ENCODE assay signal across 16 mouse cellular contexts in the genomic region with DNA sequence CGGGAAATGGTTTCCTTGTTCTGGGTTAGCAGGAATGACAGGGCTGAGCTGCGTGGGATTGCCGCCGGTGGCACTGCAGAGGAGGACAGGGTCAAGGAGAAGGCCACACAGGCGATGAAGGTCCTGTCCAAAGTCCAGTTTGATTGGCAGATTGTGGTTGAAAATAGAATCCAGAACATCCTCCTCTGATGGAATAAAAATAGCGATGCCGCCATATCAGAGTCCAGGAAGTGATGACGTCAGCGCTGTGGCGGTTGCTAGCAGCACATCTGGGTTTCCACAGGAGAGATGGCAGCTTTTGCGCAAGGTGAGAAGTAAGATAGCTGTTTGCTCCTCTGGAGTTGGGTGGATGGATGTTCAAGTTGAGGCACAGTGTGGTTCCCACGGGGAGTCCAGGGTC. TPM values are rescaled to one million over a fixed set of nuclear protein-coding genes. Genes with fewer than 3 reads are reported as not detected.
DNase-seq lines count a peak whose midpoint lies in the region; ATAC-seq and TF ChIP-seq lines count a peak whose summit lies in the region.
"Had no signal": no experiment of that assay in that cellular context is flagged by ENCODE, and none has a peak within 500 bp of the region (broad histone marks: within the 10 kb centered on the region; RNA-seq: fewer than 3 reads in every experiment).

No protein-coding gene starts in this region.

- H3K9ac ChIP-seq in CH12.LX (ENCODE audit: insufficient read depth, low read depth), result peak overlapping the region; percentile 24; the same call in 1 of the 2 replicates
- no peak overlapping the region for H3K9ac ChIP-seq in heart, embryonic 16.5 days (ENCODE audit: low read length)
- H3K9ac ChIP-seq in intestine, embryonic 15.5 days, result no peak overlapping the region
- H3K9ac ChIP-seq: embryonic facial prominence, embryonic 13.5 days; limb, embryonic 12.5 days; lung, embryonic 14.5 days; neural tube, embryonic 15.5 days had no signal

- WGBS in heart, embryonic 16.5 days, result 43% methylated on average over 12 of the region's 12 CpGs
- WGBS in intestine, embryonic 15.5 days, result 86% methylated on average over 12 of the region's 12 CpGs

- peak overlapping the region; percentile 52 for H3K27ac ChIP-seq in CH12.LX (ENCODE audit: insufficient read depth, low read depth)
- peak overlapping the region; percentile 20 for H3K27ac ChIP-seq in heart, embryonic 16.5 days (ENCODE audit: low read length)
- H3K27ac ChIP-seq in intestine, embryonic 15.5 days, result no peak overlapping the region
- H3K27ac ChIP-seq: embryonic facial prominence, embryonic 13.5 days; forebrain, embryonic 10.5 days; limb, embryonic 12.5 days; neural tube, embryonic 15.5 days had no signal

- H3K4me1 ChIP-seq in CH12.LX (ENCODE audit: control insufficient read depth in 1 of 2, insufficient read depth in 2 of 2), result peaks cover 71 to 98% of the 10 kb centered on the region in 2 experiments
- H3K4me1 ChIP-seq in heart, embryonic 16.5 days (ENCODE audit: control insufficient read depth, insufficient read depth, low read length), result peaks cover 15% of the 10 kb centered on the region
- H3K4me1 ChIP-seq in intestine, embryonic 15.5 days (replicated peaks), result peaks cover 4% of the 10 kb centered on the region; the same call in 1 of the 2 replicates
- H3K4me1 ChIP-seq: embryonic facial prominence, embryonic 13.5 days; forebrain, embryonic 10.5 days; neural tube, embryonic 15.5 days had no signal

- peak; percentile 54 for TF ChIP-seq EP300 in CH12.LX (IDR thresholded peaks at IDR 0.05; ENCODE audit: low read length)

- peaks cover 0 to 22% of the 10 kb centered on the region in 2 experiments for H3K36me3 ChIP-seq in CH12.LX (replicated peaks in 1 of 2; ENCODE audit: control insufficient read depth in 1 of 2, insufficient read depth in 1 of 2, low read length in 1 of 2)
- peaks cover 20% of the 10 kb centered on the region for H3K36me3 ChIP-seq in heart, embryonic 16.5 days (ENCODE audit: control insufficient read depth, insufficient read depth)
- no peaks in the 10 kb centered on the region for H3K36me3 ChIP-seq in intestine, embryonic 15.5 days

- DNase-seq in CD4-positive helper T cell, adult 2 months (ENCODE audit: low read depth, low spot score), result peak; percentile 68
- no peak for DNase-seq in CH12.LX (ENCODE audit: extremely low read depth)
- peak; percentile 60 to 78 for DNase-seq in thymus, adult 18-20 months
- no peak for DNase-seq in adrenal gland, adult 18-20 months (ENCODE audit: low spot score in 2 of 2)
- DNase-seq in urinary bladder, postnatal 14 days (ENCODE audit: low spot score), result no peak
- DNase-seq in yolk sac, embryonic 10.5 days (ENCODE audit: low spot score), result no peak
- DNase-seq: cerebellum, adult 11 months; kidney, postnatal 14 days; lung, embryonic 14.5 days had no signal

- no peaks in the 10 kb centered on the region for H3K79me2 ChIP-seq in CH12.LX (replicated peaks; ENCODE audit: control insufficient read depth, extremely low read depth, insufficient read depth, poor library complexity, severe bottlenecking)

- TF ChIP-seq RAD21 in CH12.LX (IDR thresholded peaks at IDR 0.05; ENCODE audit: low read depth, low read length), result no peak

- no peak for TF ChIP-seq POLR2A in CH12.LX (IDR thresholded peaks at IDR 0.05; ENCODE audit: low read depth, low read length)

- no peak for ATAC-seq in heart, embryonic 16.5 days (replicated peaks; ENCODE audit: extremely low read depth, insufficient read depth, low FRiP score)
- ATAC-seq in intestine, embryonic 15.5 days, result no peak

- H3K4me3 ChIP-seq in CH12.LX (replicated peaks in 1 of 3; ENCODE audit: low read depth in 2 of 3, low read length in 2 of 3, poor library complexity in 1 of 3), result peak overlapping the region in 2 of 3 experiments; percentile 7 to 43
- H3K4me3 ChIP-seq in heart, embryonic 16.5 days (ENCODE audit: low read length), result no peak overlapping the region
- no peak overlapping the region for H3K4me3 ChIP-seq in intestine, embryonic 15.5 days (replicated peaks)
- H3K4me3 ChIP-seq: embryonic facial prominence, embryonic 13.5 days; forebrain, embryonic 10.5 days; limb, embryonic 12.5 days; neural tube, embryonic 15.5 days had no signal

- H3K4me2 ChIP-seq in CH12.LX (ENCODE audit: insufficient read depth, low read depth, poor library complexity, severe bottlenecking), result peak overlapping the region; percentile 17
- peak overlapping the region; percentile 18; the same call in 1 of the 2 replicates for H3K4me2 ChIP-seq in heart, embryonic 16.5 days (ENCODE audit: low read depth, low read length)
- no peak overlapping the region for H3K4me2 ChIP-seq in intestine, embryonic 15.5 days (replicated peaks)
- H3K4me2 ChIP-seq: embryonic facial prominence, embryonic 13.5 days; limb, embryonic 12.5 days; lung, embryonic 14.5 days; neural tube, embryonic 15.5 days had no signal

- TF ChIP-seq CTCF in CH12.LX (conservative IDR thresholded peaks at IDR 0.05 in 1 of 2, IDR thresholded peaks at IDR 0.05 in 1 of 2; ENCODE audit: low read depth in 2 of 2, low read length in 2 of 2), result no peak

- no peaks in the 10 kb centered on the region for H3K27me3 ChIP-seq in CH12.LX (replicated peaks)
- no peaks in the 10 kb centered on the region for H3K27me3 ChIP-seq in heart, embryonic 16.5 days (ENCODE audit: control insufficient read depth, insufficient read depth, low read length)
- H3K27me3 ChIP-seq in intestine, embryonic 15.5 days (replicated peaks), result no peaks in the 10 kb centered on the region
- H3K27me3 ChIP-seq: embryonic facial prominence, embryonic 13.5 days; limb, embryonic 12.5 days; neural tube, embryonic 15.5 days had no signal

- H3K9me3 ChIP-seq in CH12.LX (replicated peaks; ENCODE audit: low read length), result no peaks in the 10 kb centered on the region
- H3K9me3 ChIP-seq in heart, embryonic 16.5 days (replicated peaks; ENCODE audit: control insufficient read depth, low read length), result no peaks in the 10 kb centered on the region
- no peaks in the 10 kb centered on the region for H3K9me3 ChIP-seq in intestine, embryonic 15.5 days
- H3K9me3 ChIP-seq: embryonic facial prominence, embryonic 13.5 days; forebrain, embryonic 10.5 days; G1E; limb, embryonic 12.5 days; neural tube, embryonic 15.5 days had no signal

- dilution Hi-C loops in CH12.LX (cut with MboI; ENCODE audit: extremely low pct_ligation_motif_present, extremely low pct_unique_long_range_greater_than_20kb, low sequenced_read_pairs), result no loop called here

- in situ Hi-C loops in CH12.LX (cut with MboI; ENCODE audit: low pct_ligation_motif_present, low pct_unique_long_range_greater_than_20kb, low sequenced_read_pairs), result no loop called here

TF ChIP-seq in CH12.LX, 34 proteins besides CTCF, POLR2A, EP300 and RAD21:
- TF ChIP-seq MAZ (IDR thresholded peaks at IDR 0.05; ENCODE audit: low read depth, low read length) (no peak), MXI1 (IDR thresholded peaks at IDR 0.05; ENCODE audit: low read depth, low read length) (no peak), MYC (IDR thresholded peaks at IDR 0.05; ENCODE audit: low read depth, low read length) (0 out of 2 replicates have a peak, but pooled peaks have one; percentile 46), ZNF384 (IDR thresholded peaks at IDR 0.05; ENCODE audit: low read depth, low read length) (no peak), PAX5 (IDR thresholded peaks at IDR 0.05; ENCODE audit: low read length) (no peak), USF1 (IDR thresholded peaks at IDR 0.05; ENCODE audit: low read depth, low read length) (no peak), JUND (conservative IDR thresholded peaks at IDR 0.05; ENCODE audit: low read depth, low read length) (peak; percentile 83; the same call in 1 of the 2 replicates), SMC3 (IDR thresholded peaks at IDR 0.05; ENCODE audit: low read depth, low read length) (no peak; the same call in 1 of the 2 replicates), BHLHE40 (IDR thresholded peaks at IDR 0.05; ENCODE audit: low read depth, low read length) (no peak), TCF12 (IDR thresholded peaks at IDR 0.05; ENCODE audit: low read depth, low read length) (peak; percentile 55; the same call in 1 of the 2 replicates), GABPA (IDR thresholded peaks at IDR 0.05; ENCODE audit: insufficient replicate concordance, low read depth, low read length) (no peak), KAT2A (IDR thresholded peaks at IDR 0.05; ENCODE audit: insufficient replicate concordance, low read length) (0 out of 2 replicates have a peak, but pooled peaks have one; percentile 30), ETS1 (conservative IDR thresholded peaks at IDR 0.05; ENCODE audit: low read depth, low read length) (peak; percentile 42), CHD1 (IDR thresholded peaks at IDR 0.05; ENCODE audit: low read depth, low read length) (0 out of 2 replicates have a peak, but pooled peaks have one; percentile 65), TBP (conservative IDR thresholded peaks at IDR 0.05; ENCODE audit: low read depth, low read length) (no peak), MAFK (IDR thresholded peaks at IDR 0.05; ENCODE audit: insufficient replicate concordance, low read length) (peak; percentile 34; the same call in 1 of the 2 replicates), ZC3H11A (IDR thresholded peaks at IDR 0.05; ENCODE audit: low read depth, low read length) (no peak), ELF1 (IDR thresholded peaks at IDR 0.05; ENCODE audit: low read depth, low read length) (peak; percentile 81), IRF4 (IDR thresholded peaks at IDR 0.05; ENCODE audit: low read depth, low read length) (no peak; the same call in none of the 2 replicates), ZMIZ1 (IDR thresholded peaks at IDR 0.05; ENCODE audit: low read depth, low read length) (peak; percentile 21; the same call in 1 of the 2 replicates), RCOR1 (conservative IDR thresholded peaks at IDR 0.05; ENCODE audit: low read depth, low read length) (no peak), JUN (IDR thresholded peaks at IDR 0.05; ENCODE audit: insufficient read depth, low read depth, low read length) (peak; percentile 72; the same call in 1 of the 2 replicates), NELFE (IDR thresholded peaks at IDR 0.05; ENCODE audit: low read depth, low read length) (no peak), MEF2A (IDR thresholded peaks at IDR 0.05; ENCODE audit: borderline replicate concordance, low read depth, low read length) (peak; percentile 74; the same call in 1 of the 2 replicates), POLR2AphosphoS2 (IDR thresholded peaks at IDR 0.05; ENCODE audit: low read depth, low read length) (no peak)

RNA-seq across cellular contexts. Expression of a gene that starts 15.9 kb away (rescaled TPM):
- total RNA-seq in CH12.LX (2012; rRNA removed) (102 and 118 TPM in 2 replicates), CH12.LX (2014; rRNA removed) (132 and 148 TPM in 2 replicates)
- polyA plus RNA-seq in CH12.LX (2012; ENCODE audit: insufficient read length, low read depth), result 129 and 144 TPM in 2 replicates
- 11.0 and 18.3 TPM in 2 replicates for polyA plus RNA-seq in heart, embryonic 16.5 days (2015; fragmentation: Nextera tagmentation; extraction: Ambion mirVana)
- 1 to 10 TPM; 4.5 to 4.8 TPM for total RNA-seq in adrenal gland, adult 18-20 months (2021)
- polyA plus RNA-seq in intestine, embryonic 15.5 days (2015; fragmentation: Nextera tagmentation; extraction: Ambion mirVana), result 20.9 and 21.0 TPM in 2 replicates

Comparison
In these comparisons a context has a peak if more than half of its experiments do, and no peak if none do; other contexts are left out.
1. DNase-seq: peak in CD4-positive helper T cell, adult 2 months (single experiment) and thymus, adult 18-20 months (2 of 2); none in CH12.LX (single experiment), adrenal gland, adult 18-20 months (0 of 2), urinary bladder, postnatal 14 days (single experiment) and yolk sac, embryonic 10.5 days (single experiment).
2. H3K4me3 ChIP-seq: peak in CH12.LX (2 of 3); none in heart, embryonic 16.5 days (single experiment) and intestine, embryonic 15.5 days (single experiment).